Mouse (Mus musculus) liver, embryonic 14.5 days (tissue): ENCODE data around the gene Lce1c. TPM values are rescaled to one million over a fixed set of nuclear protein-coding genes. Genes with fewer than 3 reads are reported as not detected.

ENCODE experiments used
- ATAC-seq: fragments of 200-750 bp; cut with Nextera tagmentation; 2 replicates; pipeline ENCODE4 v1.8.0; 2017; ENCODE audit warnings: moderate number of reproducible peaks, mild to moderate bottlenecking, moderate library complexity; ENCODE audit not compliant: insufficient read depth
- DNase-seq, 3 experiments: peaks; one replicate each; pipeline ENCODE4 v3.0.0-alpha.2; 2012 to 2013; ENCODE audit warnings: low read depth in 3 of 3, low spot score in 3 of 3
- H3K27ac ChIP-seq: fragments of 300-500 bp; sonication (generic); 2 replicates; pipeline ENCODE4 v1.5.1; 2014; ENCODE audit warnings: moderate library complexity, mild to moderate bottlenecking, control low read depth, inconsistent platforms
- H3K27me3 ChIP-seq: fragments of 300-500 bp; sonication (generic); 2 replicates; pipeline ENCODE4 v1.6.1; 2014; ENCODE audit warnings: mild to moderate bottlenecking, low read length, moderate library complexity; ENCODE audit not compliant: control insufficient read depth, insufficient read depth
- H3K36me3 ChIP-seq: fragments of 300-500 bp; sonication (generic); replicated peaks from 2 replicates; pipeline ENCODE4 v1.6.1; 2014; ENCODE audit warnings: low read depth; ENCODE audit not compliant: control insufficient read depth, insufficient read depth
- H3K4me1 ChIP-seq, 2 experiments: fragments of 200-500 bp in 1 of 2; fragments of 300-500 bp in 1 of 2; sonication (generic) in 1 of 2; replicated peaks; 2 replicates each; pipeline ENCODE4 v1.6.1; 2012 to 2014; ENCODE audit warnings: antibody characterized with exemption in 1 of 2, inconsistent platforms in 1 of 2, low read length in 1 of 2; ENCODE audit not compliant: control insufficient read depth in 2 of 2, insufficient read depth in 2 of 2
- H3K4me2 ChIP-seq: fragments of 300-500 bp; sonication (generic); 2 replicates; pipeline ENCODE4 v1.6.1; 2014; ENCODE audit warnings: low read depth, mild to moderate bottlenecking, control low read depth, moderate library complexity
- H3K4me3 ChIP-seq, 2 experiments: fragments of 200-500 bp in 1 of 2; fragments of 300-500 bp in 1 of 2; sonication (generic) in 1 of 2; 2 replicates each; pipeline ENCODE4 v1.5.1; 2012 to 2014; ENCODE audit warnings: low read depth in 2 of 2, low read length in 2 of 2, mild to moderate bottlenecking in 2 of 2, control low read depth in 1 of 2, inconsistent platforms in 1 of 2, moderate library complexity in 1 of 2; ENCODE audit not compliant: insufficient read depth in 1 of 2
- H3K9ac ChIP-seq: fragments of 300-500 bp; sonication (generic); replicated peaks from 2 replicates; pipeline ENCODE4 v1.6.1; 2014; ENCODE audit warnings: mild to moderate bottlenecking, control low read depth, moderate library complexity
- H3K9me3 ChIP-seq: fragments of 300-500 bp; sonication (generic); 2 replicates; pipeline ENCODE4 v1.6.1; 2016; ENCODE audit warnings: low read length, mixed read lengths; ENCODE audit not compliant: control insufficient read depth
- CTCF ChIP-seq: IDR thresholded peaks from 2 replicates; pipeline ENCODE4 v1.5.1; 2016; ENCODE audit warnings: antibody characterized with exemption, low read depth, control low read depth
- EP300 ChIP-seq: IDR thresholded peaks from 2 replicates; pipeline ENCODE4 v1.6.1; 2016; ENCODE audit warnings: antibody characterized with exemption, low read depth
- WGBS: fragments of 180-500 bp; shearing (Covaris S2); extraction: QIAGEN DNeasy Blood & Tissue Kit; methylation state at CpG from one replicate; pipeline ENCODE4 v1.1.7; 2014; ENCODE audit not compliant: insufficient replicate concordance; 5-methylcytosine and 5-hydroxymethylcytosine counted together
- polyA plus RNA-seq, 2 experiments: library from polyadenylated mRNA; depleted of rRNA in 1 of 2; stranded (reverse) in 1 of 2; unstranded in 1 of 2; fragments of >200 nt; fragmentation: Nextera tagmentation in 1 of 2; extraction: Ambion mirVana in 1 of 2; gene quantifications; 2 replicates each; pipeline versions ENCODE4 v1.2.1 to v1.2.3; 2012 to 2014

Gene Lce1c
- polyA plus RNA-seq, 2 experiments = not detected

GRCm38 (mm10) chr3:92708974-92709373 is 29.9 kb downstream of the Lce1c start, which contains the start of gene Lce1e:
Gene Lce1e (minus strand): TSS chr3:92709074.
- H3K9me3 ChIP-seq = no peaks in the 10 kb centered on the region
- DNase-seq (no peak), ATAC-seq (no peak)
- TF ChIP-seq EP300 = no peak
- TF ChIP-seq CTCF = no peak
- no peak within 1 kb of the TSS for H3K27ac ChIP-seq
- H3K36me3 ChIP-seq = no peaks in the 10 kb centered on the region
- no peak within 1 kb of the TSS for H3K4me3 ChIP-seq
- 53% methylated on average over 2 of the region's 2 CpGs for WGBS
- no peak within 1 kb of the TSS for H3K4me2 ChIP-seq
- no peaks in the 10 kb centered on the region for H3K27me3 ChIP-seq
- H3K9ac ChIP-seq = no peak within 1 kb of the TSS
- H3K4me1 ChIP-seq = no peaks in the 10 kb centered on the region

GRCm38 (mm10) chr3:92715122-92715521 is 36.1 kb downstream of the Lce1c start:
- H3K27me3 ChIP-seq = no peaks in the 10 kb centered on the region
- H3K4me3 ChIP-seq = no peak overlapping the region
- no peak overlapping the region for H3K27ac ChIP-seq
- no peak overlapping the region for H3K4me2 ChIP-seq
- no peaks in the 10 kb centered on the region for H3K4me1 ChIP-seq
- TF ChIP-seq CTCF = no peak
- no peak for TF ChIP-seq EP300
- ATAC-seq (no peak), DNase-seq (no peak)
- H3K36me3 ChIP-seq = no peaks in the 10 kb centered on the region
- H3K9ac ChIP-seq = no peak overlapping the region
- no peaks in the 10 kb centered on the region for H3K9me3 ChIP-seq

- no peak within 1 kb of the TSS for H3K4me2 ChIP-seq
- H3K4me1 ChIP-seq = no peaks in the 10 kb centered on the region
- H3K9me3 ChIP-seq = no peaks in the 10 kb centered on the region
- no peak within 1 kb of the TSS for H3K27ac ChIP-seq
- DNase-seq (no peak), ATAC-seq (no peak)
- H3K9ac ChIP-seq = no peak within 1 kb of the TSS
- H3K4me3 ChIP-seq = no peak within 1 kb of the TSS
- no peaks in the 10 kb centered on the region for H3K36me3 ChIP-seq
- WGBS = 50% methylated on average over 3 of the region's 3 CpGs
- no peaks in the 10 kb centered on the region for H3K27me3 ChIP-seq
- no peak for TF ChIP-seq EP300
- no peak for TF ChIP-seq CTCF
These were observed 41.2 kb downstream of the Lce1c start, which contains the start of gene Lce1f for GRCm38 (mm10) chr3:92720250-92720649. Gene Lce1f (minus strand): TSS chr3:92720350.

- TF ChIP-seq CTCF = no peak
- no peak for TF ChIP-seq EP300
- H3K4me1 ChIP-seq = no peaks in the 10 kb centered on the region
- H3K9me3 ChIP-seq = no peaks in the 10 kb centered on the region
- H3K36me3 ChIP-seq = no peaks in the 10 kb centered on the region
- H3K9ac ChIP-seq = no peak overlapping the region
- WGBS = 67% methylated on average over 5 of the region's 5 CpGs
- H3K27ac ChIP-seq = no peak overlapping the region
- H3K4me3 ChIP-seq = no peak overlapping the region
- no peak overlapping the region for H3K4me2 ChIP-seq
- H3K27me3 ChIP-seq = no peaks in the 10 kb centered on the region
- DNase-seq (no peak), ATAC-seq (no peak)
These were observed 43.6 kb downstream of the Lce1c start for GRCm38 (mm10) chr3:92722631-92723030.

Other genes starting within 250 kb of the Lce1c start
- gene Gm9774, start 249.8 kb upstream of the Lce1c start, polyA plus RNA-seq (2012; rRNA removed) = 2.7 and 3.8 TPM in 2 replicates
- gene Gm9774, start 249.8 kb upstream of the Lce1c start, polyA plus RNA-seq (2014; fragmentation: Nextera tagmentation; extraction: Ambion mirVana) = 5.1 and 5.6 TPM in 2 replicates
- not detected in 2 replicates for gene Sprr2k, start 246.7 kb upstream of the Lce1c start, polyA plus RNA-seq (2012; rRNA removed)
- not detected in 2 replicates for gene Sprr2k, start 246.7 kb upstream of the Lce1c start, polyA plus RNA-seq (2014; fragmentation: Nextera tagmentation; extraction: Ambion mirVana)
- gene Sprr1b, start 240.5 kb upstream of the Lce1c start, polyA plus RNA-seq (2012; rRNA removed) = not detected in 2 replicates
- not detected in 2 replicates for gene Sprr1b, start 240.5 kb upstream of the Lce1c start, polyA plus RNA-seq (2014; fragmentation: Nextera tagmentation; extraction: Ambion mirVana)
- gene Sprr3, start 220.5 kb upstream of the Lce1c start, polyA plus RNA-seq (2012; rRNA removed) = not detected in 2 replicates
- not detected in 2 replicates for gene Sprr3, start 220.5 kb upstream of the Lce1c start, polyA plus RNA-seq (2014; fragmentation: Nextera tagmentation; extraction: Ambion mirVana)
- gene Sprr1a, start 193.4 kb upstream of the Lce1c start, polyA plus RNA-seq (2012; rRNA removed) = not detected in 2 replicates
- gene Sprr1a, start 193.4 kb upstream of the Lce1c start, polyA plus RNA-seq (2014; fragmentation: Nextera tagmentation; extraction: Ambion mirVana) = not detected in 2 replicates
- gene Sprr4, start 178.8 kb upstream of the Lce1c start, polyA plus RNA-seq (2012; rRNA removed) = not detected in 2 replicates
- not detected in 2 replicates for gene Sprr4, start 178.8 kb upstream of the Lce1c start, polyA plus RNA-seq (2014; fragmentation: Nextera tagmentation; extraction: Ambion mirVana)
- gene 2310046K23Rik, start 144.7 kb upstream of the Lce1c start, polyA plus RNA-seq (2012; rRNA removed) = not detected in 2 replicates
- gene 2310046K23Rik, start 144.7 kb upstream of the Lce1c start, polyA plus RNA-seq (2014; fragmentation: Nextera tagmentation; extraction: Ambion mirVana) = not detected in 2 replicates
- gene Ivl, start 105.5 kb upstream of the Lce1c start, polyA plus RNA-seq (2012; rRNA removed) = 0.02 and 0.03 TPM in 2 replicates
- gene Ivl, start 105.5 kb upstream of the Lce1c start, polyA plus RNA-seq (2014; fragmentation: Nextera tagmentation; extraction: Ambion mirVana) = not detected in 2 replicates
- 0.22 TPM in 1 of 2 replicates, not detected in the other for gene Smcp, start 90.2 kb upstream of the Lce1c start, polyA plus RNA-seq (2012; rRNA removed)
- not detected in 2 replicates for gene Smcp, start 90.2 kb upstream of the Lce1c start, polyA plus RNA-seq (2014; fragmentation: Nextera tagmentation; extraction: Ambion mirVana)
- not detected in 2 replicates for gene 2210017I01Rik, start 71.8 kb upstream of the Lce1c start, polyA plus RNA-seq (2012; rRNA removed)
- not detected in 2 replicates for gene 2210017I01Rik, start 71.8 kb upstream of the Lce1c start, polyA plus RNA-seq (2014; fragmentation: Nextera tagmentation; extraction: Ambion mirVana)
- not detected in 2 replicates for gene Lce6a, start 57.6 kb upstream of the Lce1c start, polyA plus RNA-seq (2012; rRNA removed)
- not detected in 2 replicates for gene Lce6a, start 57.6 kb upstream of the Lce1c start, polyA plus RNA-seq (2014; fragmentation: Nextera tagmentation; extraction: Ambion mirVana)
- not detected in 2 replicates for gene Lce1a1, start 30.9 kb upstream of the Lce1c start, polyA plus RNA-seq (2012; rRNA removed)
- gene Lce1a1, start 30.9 kb upstream of the Lce1c start, polyA plus RNA-seq (2014; fragmentation: Nextera tagmentation; extraction: Ambion mirVana) = not detected in 2 replicates
- gene Lce1b, start 22.3 kb upstream of the Lce1c start, polyA plus RNA-seq (2012; rRNA removed) = not detected in 2 replicates
- not detected in 2 replicates for gene Lce1b, start 22.3 kb upstream of the Lce1c start, polyA plus RNA-seq (2014; fragmentation: Nextera tagmentation; extraction: Ambion mirVana)
- not detected in 2 replicates for gene Lce1a2, start 8.9 kb upstream of the Lce1c start, polyA plus RNA-seq (2012; rRNA removed)
- gene Lce1a2, start 8.9 kb upstream of the Lce1c start, polyA plus RNA-seq (2014; fragmentation: Nextera tagmentation; extraction: Ambion mirVana) = not detected in 2 replicates
- not detected in 2 replicates for gene Lce1d, start 8.0 kb downstream of the Lce1c start, polyA plus RNA-seq (2012; rRNA removed)
- gene Lce1d, start 8.0 kb downstream of the Lce1c start, polyA plus RNA-seq (2014; fragmentation: Nextera tagmentation; extraction: Ambion mirVana) = not detected in 2 replicates
- not detected in 2 replicates for gene Lce1e, start 29.8 kb downstream of the Lce1c start, polyA plus RNA-seq (2012; rRNA removed)
- not detected in 2 replicates for gene Lce1e, start 29.8 kb downstream of the Lce1c start, polyA plus RNA-seq (2014; fragmentation: Nextera tagmentation; extraction: Ambion mirVana)
- gene Lce1f, start 41.1 kb downstream of the Lce1c start, polyA plus RNA-seq (2012; rRNA removed) = not detected in 2 replicates
- gene Lce1f, start 41.1 kb downstream of the Lce1c start, polyA plus RNA-seq (2014; fragmentation: Nextera tagmentation; extraction: Ambion mirVana) = not detected in 2 replicates
- gene Gm38119, start 59.8 kb downstream of the Lce1c start, polyA plus RNA-seq (2012; rRNA removed) = not detected in 2 replicates
- gene Gm38119, start 59.8 kb downstream of the Lce1c start, polyA plus RNA-seq (2014; fragmentation: Nextera tagmentation; extraction: Ambion mirVana) = not detected in 2 replicates
- gene Lce1g, start 73.1 kb downstream of the Lce1c start, polyA plus RNA-seq (2012; rRNA removed) = not detected in 2 replicates
- gene Lce1g, start 73.1 kb downstream of the Lce1c start, polyA plus RNA-seq (2014; fragmentation: Nextera tagmentation; extraction: Ambion mirVana) = not detected in 2 replicates
- not detected in 2 replicates for gene Lce1h, start 85.8 kb downstream of the Lce1c start, polyA plus RNA-seq (2012; rRNA removed)
- gene Lce1h, start 85.8 kb downstream of the Lce1c start, polyA plus RNA-seq (2014; fragmentation: Nextera tagmentation; extraction: Ambion mirVana) = not detected in 2 replicates
- not detected in 2 replicates for gene Lce1i, start 99.7 kb downstream of the Lce1c start, polyA plus RNA-seq (2012; rRNA removed)
- not detected in 2 replicates for gene Lce1i, start 99.7 kb downstream of the Lce1c start, polyA plus RNA-seq (2014; fragmentation: Nextera tagmentation; extraction: Ambion mirVana)
- not detected in 2 replicates for gene Lce1j, start 111.3 kb downstream of the Lce1c start, polyA plus RNA-seq (2012; rRNA removed)
- gene Lce1j, start 111.3 kb downstream of the Lce1c start, polyA plus RNA-seq (2014; fragmentation: Nextera tagmentation; extraction: Ambion mirVana) = not detected in 2 replicates
- not detected in 2 replicates for gene Lce1k, start 128.6 kb downstream of the Lce1c start, polyA plus RNA-seq (2012; rRNA removed)
- not detected in 2 replicates for gene Lce1k, start 128.6 kb downstream of the Lce1c start, polyA plus RNA-seq (2014; fragmentation: Nextera tagmentation; extraction: Ambion mirVana)
- gene Kprp, start 148.0 kb downstream of the Lce1c start, polyA plus RNA-seq (2012; rRNA removed) = not detected in 2 replicates
- not detected in 2 replicates for gene Kprp, start 148.0 kb downstream of the Lce1c start, polyA plus RNA-seq (2014; fragmentation: Nextera tagmentation; extraction: Ambion mirVana)
- gene Lce1l, start 172.0 kb downstream of the Lce1c start, polyA plus RNA-seq (2012; rRNA removed) = not detected in 2 replicates
- not detected in 2 replicates for gene Lce1l, start 172.0 kb downstream of the Lce1c start, polyA plus RNA-seq (2014; fragmentation: Nextera tagmentation; extraction: Ambion mirVana)
- gene 2310050C09Rik, start 191.0 kb downstream of the Lce1c start, polyA plus RNA-seq (2012; rRNA removed) = not detected in 2 replicates
- not detected in 2 replicates for gene 2310050C09Rik, start 191.0 kb downstream of the Lce1c start, polyA plus RNA-seq (2014; fragmentation: Nextera tagmentation; extraction: Ambion mirVana)
- not detected in 2 replicates for gene Lce3a, start 247.0 kb downstream of the Lce1c start, polyA plus RNA-seq (2012; rRNA removed)
- gene Lce3a, start 247.0 kb downstream of the Lce1c start, polyA plus RNA-seq (2014; fragmentation: Nextera tagmentation; extraction: Ambion mirVana) = not detected in 2 replicates